Mouse (Mus musculus): ENCODE data around the gene Syt8.

GRCm38 (mm10) chr7:142441585-142441984 is 6.9 kb downstream of the Syt8 start, which contains the start of gene Tnni2:
- TF ChIP-seq POLR2A (IDR thresholded peaks at IDR 0.05; ENCODE audit: borderline replicate concordance, control insufficient read depth, low read depth, low read length) (no peak), CTCF (IDR thresholded peaks at IDR 0.05; ENCODE audit: control insufficient read depth, insufficient read depth, low read length) (no peak)
